Mouse (Mus musculus): ENCODE measurements around the gene Ppp2r2d. TPM values are rescaled to one million over a fixed set of nuclear protein-coding genes. Genes with fewer than 3 reads are reported as not detected.

The Ppp2r2d gene
- polyA plus RNA-seq, 1 experiment from 2014 or later: 50.9 TPM

GRCm38 (mm10) chr7:138846502-138846991 is 668 bp downstream of the Ppp2r2d start:
- Histone ChIP-seq H3K27ac (ENCODE audit: low read depth) (peak overlapping the region; percentile 92), H3K36me3 (ENCODE audit: insufficient read depth) (peaks cover 23% of the 10 kb centered on the region), H3K4me2 (peak overlapping the region; percentile 92), H3K9me3 (ENCODE audit: low read depth, low read length) (no peaks in the 10 kb centered on the region), H3K27me3 (ENCODE audit: insufficient read depth, low read length) (no peaks in the 10 kb centered on the region), H3K9ac (peak overlapping the region; percentile 98), H3K4me3 (ENCODE audit: low read depth, low read length) (peak overlapping the region; percentile 97), H3K4me1 (ENCODE audit: insufficient read depth) (0 out of 2 replicates have a peak, but pooled peaks cover 5% of the 10 kb centered on the region)
- TF ChIP-seq CTCF (IDR thresholded peaks at IDR 0.05; ENCODE audit: low read depth): no peak
- under 1% methylated on average over 48 of the region's 61 CpGs for WGBS
- ATAC-seq (ENCODE audit: insufficient read depth) (peak; percentile 79), DNase-seq (no peak)

- DNase-seq (no peak), ATAC-seq (ENCODE audit: insufficient read depth) (no peak)
- peak overlapping the region; percentile 98 for H3K9ac ChIP-seq
- TF ChIP-seq CTCF (IDR thresholded peaks at IDR 0.05; ENCODE audit: low read depth): no peak
- peaks cover 32% of the 10 kb centered on the region for H3K36me3 ChIP-seq (ENCODE audit: insufficient read depth)
- WGBS: 35% methylated on average over 13 of the region's 13 CpGs
- H3K27me3 ChIP-seq (ENCODE audit: insufficient read depth, low read length): no peaks in the 10 kb centered on the region
- H3K9me3 ChIP-seq (ENCODE audit: low read depth, low read length): no peaks in the 10 kb centered on the region
- no peak overlapping the region for H3K27ac ChIP-seq (ENCODE audit: low read depth)
- H3K4me2 ChIP-seq: peak overlapping the region; percentile 92
- H3K4me3 ChIP-seq (ENCODE audit: low read depth, low read length): peak overlapping the region; percentile 97
- 0 out of 2 replicates have a peak, but pooled peaks cover 5% of the 10 kb centered on the region for H3K4me1 ChIP-seq (ENCODE audit: insufficient read depth)
These were observed 1.6 kb downstream of the Ppp2r2d start for GRCm38 (mm10) chr7:138847316-138848027.

- peak overlapping the region; percentile 97 for H3K4me3 ChIP-seq (ENCODE audit: low read depth, low read length)
- no peak overlapping the region for H3K27ac ChIP-seq (ENCODE audit: low read depth)
- ATAC-seq (ENCODE audit: insufficient read depth) (no peak), DNase-seq (no peak)
- WGBS: 80% methylated on average over 7 of the region's 7 CpGs
- peaks cover 40% of the 10 kb centered on the region for H3K36me3 ChIP-seq (ENCODE audit: insufficient read depth)
- H3K27me3 ChIP-seq (ENCODE audit: insufficient read depth, low read length): no peaks in the 10 kb centered on the region
- TF ChIP-seq CTCF (IDR thresholded peaks at IDR 0.05; ENCODE audit: low read depth): no peak
- peak overlapping the region; percentile 98; the same call in 1 of the 2 replicates for H3K9ac ChIP-seq
- no peaks in the 10 kb centered on the region for H3K9me3 ChIP-seq (ENCODE audit: low read depth, low read length)
- H3K4me2 ChIP-seq: peak overlapping the region; percentile 92
- H3K4me1 ChIP-seq (ENCODE audit: insufficient read depth): 0 out of 2 replicates have a peak, but pooled peaks cover 5% of the 10 kb centered on the region
These were observed 2.4 kb downstream of the Ppp2r2d start for GRCm38 (mm10) chr7:138848028-138848920.

- Histone ChIP-seq H3K4me3 (ENCODE audit: low read depth, low read length) (no peak overlapping the region), H3K9ac (0 out of 2 replicates have a peak overlapping the region, but pooled peaks have one; percentile 9), H3K4me2 (no peak overlapping the region), H3K27ac (ENCODE audit: low read depth) (no peak overlapping the region), H3K27me3 (ENCODE audit: insufficient read depth, low read length) (no peaks in the 10 kb centered on the region), H3K36me3 (ENCODE audit: insufficient read depth) (peaks cover 53% of the 10 kb centered on the region), H3K9me3 (ENCODE audit: low read depth, low read length) (no peaks in the 10 kb centered on the region), H3K4me1 (ENCODE audit: insufficient read depth) (0 out of 2 replicates have a peak, but pooled peaks cover 4% of the 10 kb centered on the region)
- no peak for TF ChIP-seq CTCF (IDR thresholded peaks at IDR 0.05; ENCODE audit: low read depth)
- no peak for ATAC-seq (ENCODE audit: insufficient read depth)
- DNase-seq: no peak
These were observed 4.2 kb downstream of the Ppp2r2d start for GRCm38 (mm10) chr7:138850083-138850482.

GRCm38 (mm10) chr7:138853417-138854031 is 7.6 kb downstream of the Ppp2r2d start:
- DNase-seq: no peak
- Histone ChIP-seq H3K27ac (ENCODE audit: low read depth) (no peak overlapping the region), H3K27me3 (ENCODE audit: insufficient read depth, low read length) (no peaks in the 10 kb centered on the region), H3K4me2 (no peak overlapping the region), H3K9ac (no peak overlapping the region), H3K4me1 (ENCODE audit: insufficient read depth) (no peaks in the 10 kb centered on the region), H3K36me3 (ENCODE audit: insufficient read depth) (peaks cover 62% of the 10 kb centered on the region), H3K9me3 (ENCODE audit: low read depth, low read length) (no peaks in the 10 kb centered on the region), H3K4me3 (ENCODE audit: low read depth, low read length) (no peak overlapping the region)
- ATAC-seq (ENCODE audit: insufficient read depth): no peak
- no peak for TF ChIP-seq CTCF (IDR thresholded peaks at IDR 0.05; ENCODE audit: low read depth)
- WGBS: 88% methylated on average over 4 of the region's 4 CpGs

GRCm38 (mm10) chr7:138854201-138854600 is 8.3 kb downstream of the Ppp2r2d start:
- no peak overlapping the region for H3K27ac ChIP-seq (ENCODE audit: low read depth)
- no peak for DNase-seq
- H3K9ac ChIP-seq: no peak overlapping the region
- no peaks in the 10 kb centered on the region for H3K27me3 ChIP-seq (ENCODE audit: insufficient read depth, low read length)
- no peak overlapping the region for H3K4me2 ChIP-seq
- TF ChIP-seq CTCF (IDR thresholded peaks at IDR 0.05; ENCODE audit: low read depth): no peak
- ATAC-seq (ENCODE audit: insufficient read depth): no peak
- H3K36me3 ChIP-seq (ENCODE audit: insufficient read depth): peaks cover 66% of the 10 kb centered on the region
- WGBS: 86% methylated on average over 2 of the region's 2 CpGs
- no peaks in the 10 kb centered on the region for H3K9me3 ChIP-seq (ENCODE audit: low read depth, low read length)
- H3K4me3 ChIP-seq (ENCODE audit: low read depth, low read length): no peak overlapping the region
- no peaks in the 10 kb centered on the region for H3K4me1 ChIP-seq (ENCODE audit: insufficient read depth)
